Mouse (Mus musculus) E14TG2a.4 (cell line): Measurements from ENCODE around the gene Herpud1.

Source experiments
- CTCF ChIP-seq: conservative IDR thresholded peaks from 2 replicates; pipeline ENCODE4 v1.5.1; 2014; ENCODE audit warnings: low read length
- NANOG ChIP-seq: IDR thresholded peaks from 2 replicates; pipeline ENCODE4 v1.6.1; 2014; ENCODE audit warnings: borderline replicate concordance, low read length, mixed read lengths
- POU5F1 ChIP-seq: IDR thresholded peaks from 2 replicates; pipeline ENCODE4 v1.6.1; 2014; ENCODE audit warnings: low read length, borderline replicate concordance

- TF ChIP-seq CTCF = no peak
- no peak for TF ChIP-seq POU5F1
- no peak for TF ChIP-seq NANOG
Observed at GRCm38 (mm10) chr8:94377031-94377430, 9.2 kb upstream of the Herpud1 start.
